Mouse (Mus musculus) bone marrow, adult 2 months (tissue): ENCODE data around the gene Fgf11.

Experiments used
- CTCF ChIP-seq: fragments of 200-500 bp; IDR thresholded peaks from 2 replicates; pipeline ENCODE4 v1.5.1; 2011; ENCODE audit warnings: low read length, control low read depth; ENCODE audit not compliant: control insufficient read depth, insufficient read depth
- POLR2A ChIP-seq: fragments of 200-500 bp; IDR thresholded peaks from 2 replicates; pipeline ENCODE4 v1.6.1; 2011; ENCODE audit warnings: low read depth, mild to moderate bottlenecking, control low read depth, low read length, borderline replicate concordance; ENCODE audit not compliant: control insufficient read depth

GRCm38 (mm10) chr11:69751635-69752034, 50.0 kb downstream of the Fgf11 start:
- TF ChIP-seq CTCF (no peak), POLR2A (no peak)
